Mouse (Mus musculus) small intestine, adult 2 months (tissue): ENCODE measurements around the gene Atp8b2. TPM values are rescaled to one million over a fixed set of nuclear protein-coding genes. Genes with fewer than 3 reads are reported as not detected.

ENCODE experiments used
- H3K27ac ChIP-seq: fragments of 200-500 bp; 2 replicates; pipeline ENCODE4 v1.5.1; 2012; ENCODE audit warnings: low read depth, low read length, control low read depth, inconsistent platforms; ENCODE audit not compliant: insufficient read depth
- H3K27me3 ChIP-seq: fragments of 200-500 bp; 2 replicates; pipeline ENCODE4 v1.6.1; 2012; ENCODE audit warnings: mild to moderate bottlenecking, moderate library complexity, low read length, inconsistent platforms; ENCODE audit not compliant: control insufficient read depth, insufficient read depth
- H3K36me3 ChIP-seq: fragments of 200-500 bp; 2 replicates; pipeline ENCODE4 v1.6.1; 2012; ENCODE audit warnings: mild to moderate bottlenecking, low read length, control low read depth, inconsistent platforms; ENCODE audit not compliant: control insufficient read depth, insufficient read depth
- H3K4me1 ChIP-seq: fragments of 200-500 bp; 2 replicates; pipeline ENCODE4 v1.6.1; 2012; ENCODE audit warnings: low read length, inconsistent platforms, mixed read lengths; ENCODE audit not compliant: control insufficient read depth, insufficient read depth, insufficient read length
- H3K4me3 ChIP-seq: fragments of 200-500 bp; 2 replicates; pipeline ENCODE4 v1.5.1; 2012; ENCODE audit warnings: low read depth, mild to moderate bottlenecking, control low read depth, inconsistent platforms, low read length, moderate library complexity
- CTCF ChIP-seq: fragments of 200-500 bp; IDR thresholded peaks from 2 replicates; pipeline ENCODE4 v1.5.1; 2012; ENCODE audit warnings: low read depth, mild to moderate bottlenecking, control low read depth, inconsistent platforms, low read length, moderate library complexity, mixed read lengths; ENCODE audit not compliant: insufficient replicate concordance, insufficient read length; ENCODE audit errors: extremely low read depth
- POLR2A ChIP-seq: fragments of 200-500 bp; IDR thresholded peaks from 2 replicates; pipeline ENCODE4 v1.6.1; 2012; ENCODE audit warnings: low read depth, mild to moderate bottlenecking, control low read depth, inconsistent platforms, low read length, moderate library complexity
- WGBS: fragments of 180-500 bp; shearing (Covaris S2); methylation state at CpG from one replicate; pipeline ENCODE4 v1.1.7; 2018; 5-methylcytosine and 5-hydroxymethylcytosine counted together
- polyA plus RNA-seq: library from polyadenylated mRNA; depleted of rRNA; stranded (reverse); fragments of >200 nt; gene quantifications from 2 replicates; pipeline ENCODE4 v1.2.3, GENCODE M21; 2012; rRNA removed

The Atp8b2 gene
- polyA plus RNA-seq, 1 experiment, result 13.5 TPM

DNA sequence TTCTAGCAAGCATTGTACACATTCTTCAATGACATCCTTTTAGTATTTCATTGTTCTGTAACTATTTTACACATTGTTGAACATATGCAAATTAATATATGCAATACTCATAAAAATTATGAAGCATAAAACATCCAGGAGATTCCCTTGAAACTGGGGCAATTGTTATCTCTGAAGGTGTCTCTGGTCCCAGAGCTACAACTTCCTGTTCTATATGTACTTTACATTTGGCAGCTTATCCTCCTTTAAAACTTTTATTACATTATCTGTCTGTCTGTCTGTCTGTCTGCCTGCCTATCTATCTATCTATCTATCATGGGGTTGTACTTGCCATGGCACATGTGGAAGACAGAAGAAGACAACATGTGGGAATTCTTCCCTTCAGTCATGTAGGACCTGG lies 71.6 kb downstream of the Atp8b2 start:
- Histone ChIP-seq H3K27me3 (no peaks in the 10 kb centered on the region), H3K4me1 (no peaks in the 10 kb centered on the region; the same call in 1 of the 2 replicates), H3K4me3 (no peak overlapping the region), H3K27ac (no peak overlapping the region), H3K36me3 (no peaks in the 10 kb centered on the region)
- TF ChIP-seq CTCF (no peak), POLR2A (no peak)

DNA sequence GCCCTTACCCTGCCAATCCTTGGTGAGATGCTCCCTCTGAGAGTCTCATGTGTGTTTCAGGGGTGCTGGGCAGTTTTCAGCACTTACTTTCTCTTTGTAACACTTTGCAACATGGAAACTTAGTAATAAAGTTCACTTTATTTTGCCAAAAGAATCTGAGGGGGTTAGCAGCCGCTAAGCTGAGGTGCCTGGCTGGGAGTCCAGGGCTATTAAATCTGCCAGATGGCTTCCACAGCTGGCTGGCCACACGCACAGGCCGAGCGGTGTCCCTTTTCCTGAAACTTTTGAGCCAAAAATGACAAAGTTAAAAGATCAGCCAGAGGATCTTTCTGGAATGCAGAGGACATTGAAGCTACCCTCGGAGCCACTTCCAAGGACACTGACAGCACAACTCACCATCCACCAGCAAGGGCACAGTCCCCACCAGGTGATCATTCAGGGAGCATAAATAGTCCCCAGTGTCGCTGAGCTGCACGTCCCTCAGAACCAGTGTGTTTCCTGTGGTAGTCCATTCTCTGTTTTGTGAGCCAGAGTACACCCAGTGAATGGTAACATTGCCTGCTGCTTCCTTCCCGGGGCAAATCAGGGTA lies 73.4 kb downstream of the Atp8b2 start:
- H3K27me3 ChIP-seq, result no peaks in the 10 kb centered on the region; the same call in 1 of the 2 replicates
- no peak overlapping the region for H3K27ac ChIP-seq
- 65% methylated on average over 8 of the region's 8 CpGs for WGBS
- no peaks in the 10 kb centered on the region for H3K36me3 ChIP-seq
- H3K4me1 ChIP-seq, result no peaks in the 10 kb centered on the region; the same call in 1 of the 2 replicates
- H3K4me3 ChIP-seq, result no peak overlapping the region
- no peak for TF ChIP-seq CTCF

Other genes with a start within 250 kb of the Atp8b2 start
- 13.8 and 26.3 TPM in 2 replicates for gene Adar, start 248.5 kb downstream of the Atp8b2 start, polyA plus RNA-seq
- gene Chrnb2, start 198.9 kb downstream of the Atp8b2 start, polyA plus RNA-seq, result 0.53 and 0.93 TPM in 2 replicates
- gene Ube2q1, start 189.9 kb downstream of the Atp8b2 start, polyA plus RNA-seq, result 11.7 and 26.2 TPM in 2 replicates
- 0.56 and 0.79 TPM in 2 replicates for gene She, start 132.1 kb downstream of the Atp8b2 start, polyA plus RNA-seq
- gene Il6ra, start 50.3 kb downstream of the Atp8b2 start, polyA plus RNA-seq, result 3.0 and 3.7 TPM in 2 replicates
- gene Hax1, start 35.3 kb upstream of the Atp8b2 start, polyA plus RNA-seq, result 11.6 and 22.1 TPM in 2 replicates
- gene 4933434E20Rik, start 88.1 kb upstream of the Atp8b2 start, polyA plus RNA-seq, result 12.9 and 18.1 TPM in 2 replicates
- 26.4 and 52.2 TPM in 2 replicates for gene Ubap2l, start 89.1 kb upstream of the Atp8b2 start, polyA plus RNA-seq
- gene Tpm3, start 109.1 kb upstream of the Atp8b2 start, polyA plus RNA-seq, result 45.4 and 101 TPM in 2 replicates
- gene Nup210l, start 140.6 kb upstream of the Atp8b2 start, polyA plus RNA-seq, result 0.10 and 0.15 TPM in 2 replicates